Mouse (Mus musculus) adrenal gland, adult 8-10 months (tissue): Measurements from ENCODE around the gene Gsg1l2. TPM values are rescaled to one million over a fixed set of nuclear protein-coding genes. Genes with fewer than 3 reads are reported as not detected.

Experiments used
- DNase-seq: peaks from one replicate; pipeline ENCODE4 v3.0.0; 2022
- total RNA-seq, 4 experiments: library from RNA; stranded (reverse); gene quantifications; 2 replicates each; pipeline ENCODE4 v1.2.4; 2022

Gsg1l2 gene
- not detected for total RNA-seq

- DNase-seq = no peak
Observed at GRCm38 (mm10) chr11:67774379-67774778, at the start of gene Gsg1l2. Gene Gsg1l2, plus strand, starts transcription at chr11:67774608.

- no peak for DNase-seq
Observed at GRCm38 (mm10) chr11:67727095-67727494, 47.3 kb upstream of the Gsg1l2 start.

- no peak for DNase-seq
Observed at GRCm38 (mm10) chr11:67728726-67729125, 45.7 kb upstream of the Gsg1l2 start.

GRCm38 (mm10) chr11:67731056-67731455 lies 43.4 kb upstream of the Gsg1l2 start:
- no peak for DNase-seq

- DNase-seq = no peak
Observed at GRCm38 (mm10) chr11:67733726-67734125, 40.7 kb upstream of the Gsg1l2 start.

- DNase-seq = no peak
Observed at GRCm38 (mm10) chr11:67734597-67734996, 39.8 kb upstream of the Gsg1l2 start.

GRCm38 (mm10) chr11:67738345-67738744 lies 36.1 kb upstream of the Gsg1l2 start:
- DNase-seq = no peak

- DNase-seq = no peak
Observed at GRCm38 (mm10) chr11:67738846-67739490, 35.4 kb upstream of the Gsg1l2 start.

GRCm38 (mm10) chr11:67741569-67741968 lies 32.8 kb upstream of the Gsg1l2 start:
- no peak for DNase-seq

- no peak for DNase-seq
Observed at GRCm38 (mm10) chr11:67756287-67756686, 18.1 kb upstream of the Gsg1l2 start.

GRCm38 (mm10) chr11:67757373-67758167 lies 16.8 kb upstream of the Gsg1l2 start:
- no peak for DNase-seq

- DNase-seq = no peak
Observed at GRCm38 (mm10) chr11:67771053-67771452, 3.4 kb upstream of the Gsg1l2 start, which contains the start of gene Glp2r. Gene Glp2r, minus strand, starts transcription at chr11:67771153.

GRCm38 (mm10) chr11:67771691-67772090 lies 2.7 kb upstream of the Gsg1l2 start:
- no peak for DNase-seq

GRCm38 (mm10) chr11:67772577-67772976 lies 1.8 kb upstream of the Gsg1l2 start:
- peak; percentile 7 for DNase-seq

GRCm38 (mm10) chr11:67790182-67790581 lies 15.8 kb downstream of the Gsg1l2 start:
- no peak for DNase-seq

- no peak for DNase-seq
Observed at GRCm38 (mm10) chr11:67797931-67798330, 23.5 kb downstream of the Gsg1l2 start, which contains the start of gene Dhrs7c. Gene Dhrs7c, plus strand, starts transcription at chr11:67798187.

- no peak for DNase-seq
Observed at GRCm38 (mm10) chr11:67800130-67800723, 25.8 kb downstream of the Gsg1l2 start.

GRCm38 (mm10) chr11:67801169-67801568 lies 26.8 kb downstream of the Gsg1l2 start:
- no peak for DNase-seq

- no peak for DNase-seq
Observed at GRCm38 (mm10) chr11:67805538-67805937, 31.1 kb downstream of the Gsg1l2 start.

- no peak for DNase-seq
Observed at GRCm38 (mm10) chr11:67806832-67807597, 32.6 kb downstream of the Gsg1l2 start.

GRCm38 (mm10) chr11:67808051-67808450 lies 33.6 kb downstream of the Gsg1l2 start:
- DNase-seq = no peak

- DNase-seq = no peak
Observed at GRCm38 (mm10) chr11:67811535-67811934, 37.1 kb downstream of the Gsg1l2 start.

GRCm38 (mm10) chr11:67819604-67820003 lies 45.2 kb downstream of the Gsg1l2 start:
- no peak for DNase-seq
